Mouse (Mus musculus) thymus, postnatal 4 days (tissue): ENCODE data around the gene Ptpn14.
A peak's percentile ranks its signal among the peaks of the same experiment; 100 is the strongest.

Experiments
- DNase-seq: peaks from one replicate; pipeline ENCODE4 v3.0.0; 2021

The Ptpn14 gene

DNA sequence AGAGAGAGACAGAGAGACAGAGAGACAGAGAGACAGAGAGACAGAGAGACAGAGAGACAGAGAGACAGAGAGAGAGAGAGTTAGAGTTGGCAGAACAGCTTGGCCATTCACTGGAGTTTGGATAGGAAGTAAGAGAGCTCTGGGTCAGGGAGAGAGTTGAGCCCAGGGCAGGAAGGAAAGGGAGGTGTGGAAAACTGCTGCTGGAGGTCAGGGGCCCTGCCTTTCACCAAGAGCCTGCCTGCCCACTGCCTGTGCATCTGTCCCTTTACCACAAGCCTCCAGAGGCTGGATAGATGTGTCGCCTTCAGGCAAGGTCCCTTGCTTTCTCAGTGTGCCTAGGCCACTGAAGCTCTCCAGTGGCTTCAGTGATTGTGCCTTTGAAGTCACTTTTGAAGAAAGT is 46.7 kb downstream of the Ptpn14 start:
- DNase-seq, result no peak

DNA sequence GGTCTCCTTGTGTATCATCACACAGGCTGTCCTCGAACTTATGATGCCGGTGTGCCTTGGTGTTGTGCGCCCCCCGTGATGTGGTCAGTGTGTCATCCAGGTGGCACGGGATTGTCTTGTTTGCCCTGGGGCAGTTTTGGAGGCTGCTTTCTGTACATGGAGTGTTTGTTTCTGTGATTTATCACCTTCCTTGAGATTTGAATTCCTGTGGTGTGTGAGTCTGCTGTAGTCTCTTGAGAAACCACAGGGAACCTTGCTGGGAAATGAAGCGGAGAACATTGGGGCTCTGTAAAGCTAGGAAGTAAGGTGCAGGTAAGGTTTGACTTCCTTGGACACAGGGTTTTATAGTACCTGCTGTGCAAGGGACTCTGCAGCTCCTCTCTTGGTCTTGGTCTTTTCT is 49.1 kb downstream of the Ptpn14 start:
- no peak for DNase-seq

DNA sequence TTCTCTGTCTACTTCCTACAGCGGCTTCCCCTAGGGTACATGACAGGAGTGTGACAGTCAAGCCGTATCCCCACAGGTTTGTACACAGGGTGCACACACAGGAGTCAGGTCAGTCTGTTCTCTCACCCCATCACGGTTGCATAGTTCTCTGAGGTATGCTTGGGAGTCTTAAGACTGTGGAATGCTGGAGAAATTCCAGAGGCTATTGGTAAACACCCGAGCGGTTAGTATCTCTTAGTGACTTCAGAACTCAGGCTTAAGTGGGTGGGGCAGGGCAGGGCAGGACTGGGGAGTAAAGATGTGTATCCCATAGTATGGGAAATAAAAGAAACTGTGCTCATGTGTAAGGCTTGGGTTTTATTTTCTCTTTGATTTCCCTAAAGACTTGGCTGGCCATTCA is 50.3 kb downstream of the Ptpn14 start:
- DNase-seq, result no peak

DNA sequence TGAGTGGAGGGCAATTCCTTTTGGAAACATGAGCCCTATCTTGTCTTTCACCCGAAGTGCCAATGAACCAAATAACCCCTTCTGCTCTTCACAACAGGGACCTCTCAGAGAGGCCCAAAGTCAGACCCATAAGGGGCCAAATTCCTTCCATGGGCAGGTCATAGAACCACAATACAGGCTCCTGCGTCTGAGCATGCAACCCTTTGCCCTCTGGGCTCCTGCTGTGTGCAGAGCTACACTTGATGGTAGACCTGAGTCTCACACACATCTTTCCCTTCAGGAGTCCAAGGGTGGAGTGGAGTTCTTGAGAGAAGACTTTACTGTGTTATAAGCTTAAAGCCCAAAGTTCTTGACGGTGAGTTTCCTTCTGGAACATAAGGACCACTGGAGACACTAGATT is 51.2 kb downstream of the Ptpn14 start:
- no peak for DNase-seq

DNA sequence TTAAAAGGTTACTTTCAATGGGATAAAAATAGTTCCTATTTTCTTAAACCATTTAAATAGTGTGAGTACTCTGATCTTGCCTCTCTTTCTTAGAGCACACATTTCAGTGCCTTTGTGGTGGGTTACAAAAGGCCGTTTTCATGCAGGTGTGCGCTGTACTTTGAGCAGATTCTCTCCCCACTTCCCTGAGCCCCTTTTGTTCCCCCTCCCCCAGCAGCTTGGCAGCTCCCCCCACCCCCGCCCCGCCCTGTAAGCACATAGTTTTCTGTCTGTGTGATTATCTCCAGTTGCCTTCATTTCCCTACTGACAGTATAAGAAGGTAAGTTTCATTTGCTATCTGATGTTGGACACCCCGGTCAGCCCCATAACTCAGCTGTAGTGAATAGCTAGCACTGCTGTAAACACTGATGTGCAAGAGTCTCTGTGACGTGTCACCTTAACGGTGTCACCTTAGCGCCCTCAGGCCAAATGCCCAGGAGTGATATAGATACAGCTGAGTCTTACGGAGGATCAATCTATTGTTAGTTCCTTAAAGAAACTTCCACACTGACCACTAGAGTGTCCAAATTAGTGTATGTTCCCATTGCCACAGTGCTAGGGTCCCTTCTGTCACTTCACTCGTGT is 53.8 kb downstream of the Ptpn14 start:
- peak; percentile 72 for DNase-seq

DNA sequence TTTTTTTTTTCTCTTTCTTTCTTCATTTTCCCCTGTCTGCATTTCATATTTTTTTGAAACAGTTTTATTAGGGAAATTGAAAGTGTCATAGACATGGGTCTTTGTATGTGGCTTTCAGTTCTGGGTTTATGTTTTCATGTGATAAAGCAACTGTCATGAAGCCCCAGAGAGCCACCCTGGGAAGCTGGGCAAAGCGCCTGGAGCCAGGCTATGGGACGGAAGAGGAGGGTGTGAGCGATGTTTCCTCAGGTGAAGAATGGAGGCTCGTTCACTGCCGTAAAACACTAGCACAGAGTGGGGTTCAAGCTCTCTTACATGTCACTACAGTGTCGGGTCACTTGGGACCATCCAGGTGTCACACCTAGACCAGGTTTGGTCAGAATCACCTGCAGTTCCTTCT is 54.6 kb downstream of the Ptpn14 start:
- no peak for DNase-seq

DNA sequence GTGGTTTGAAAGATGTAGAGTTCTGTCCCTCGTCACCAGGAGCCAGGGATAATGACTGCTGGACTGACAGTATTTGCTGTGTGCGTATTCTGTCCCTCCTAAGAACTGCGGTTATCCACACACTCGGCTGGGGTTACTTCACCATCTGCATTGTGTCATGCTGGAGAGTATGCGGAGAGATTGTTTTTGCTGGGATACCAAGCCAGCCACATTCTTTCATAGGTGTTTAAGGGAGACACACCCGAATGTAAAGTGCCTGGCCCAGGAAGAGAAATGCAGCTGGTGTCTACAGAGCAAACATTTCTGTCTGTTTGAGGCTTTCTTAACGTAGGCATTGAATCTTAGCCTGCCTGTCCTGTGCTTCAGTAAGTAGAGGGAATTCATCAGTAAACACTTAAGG is 56.4 kb downstream of the Ptpn14 start:
- DNase-seq, result no peak

DNA sequence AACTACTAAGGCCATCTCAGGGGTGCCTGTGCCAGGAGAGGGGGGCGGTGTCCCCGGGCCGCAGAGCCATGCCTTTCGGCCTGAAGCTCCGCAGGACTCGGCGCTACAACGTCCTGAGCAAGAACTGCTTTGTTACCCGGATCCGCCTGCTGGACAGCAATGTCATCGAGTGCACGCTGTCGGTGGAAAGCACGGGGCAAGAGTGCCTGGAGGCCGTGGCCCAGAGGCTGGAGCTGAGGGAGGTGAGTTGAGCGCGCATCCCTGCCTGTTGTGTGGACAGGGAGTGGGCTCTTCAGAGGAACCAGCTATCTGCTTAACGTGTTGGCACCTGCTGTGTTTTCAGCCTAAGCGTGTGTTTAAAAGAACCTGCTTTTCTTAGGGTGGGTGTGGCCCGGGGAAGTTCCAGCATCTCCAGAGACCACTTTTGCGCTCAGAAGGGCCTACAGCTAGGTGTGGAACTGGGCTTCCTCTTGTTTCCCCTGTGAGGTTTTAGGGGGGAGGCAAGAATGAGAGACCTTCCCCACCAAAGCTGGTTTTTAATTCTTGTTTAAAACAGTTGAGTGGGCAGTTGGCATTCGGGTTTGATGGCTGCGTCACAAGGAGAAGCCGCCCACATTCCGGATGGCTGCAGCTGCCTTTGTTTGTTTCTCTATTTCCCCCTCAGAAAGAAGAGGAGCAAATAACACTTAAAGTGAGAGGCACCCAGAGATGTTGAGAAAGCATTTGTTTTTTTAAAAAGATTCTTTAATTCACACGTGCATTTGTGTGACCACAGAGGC is 58.8 kb downstream of the Ptpn14 start:
- no peak for DNase-seq

DNA sequence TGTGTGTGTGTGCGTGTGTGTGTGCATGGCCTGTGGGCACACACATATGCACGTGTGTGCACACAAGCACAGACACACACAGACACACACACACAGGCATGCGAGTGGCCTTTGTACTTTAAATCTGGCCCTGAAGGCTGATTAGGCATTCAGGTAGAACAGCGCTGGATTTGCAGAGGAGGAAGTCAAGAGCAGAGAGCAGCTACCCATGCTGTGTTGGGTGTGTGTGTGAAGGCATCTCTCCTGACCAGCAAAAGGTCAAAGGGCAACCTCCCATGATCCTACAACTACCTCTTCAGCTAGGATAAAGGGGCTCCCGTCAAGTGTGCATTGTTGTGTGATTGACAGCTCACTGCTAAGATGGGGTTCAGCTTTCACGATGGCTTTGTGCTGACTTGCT is 61.5 kb downstream of the Ptpn14 start:
- DNase-seq, result no peak

DNA sequence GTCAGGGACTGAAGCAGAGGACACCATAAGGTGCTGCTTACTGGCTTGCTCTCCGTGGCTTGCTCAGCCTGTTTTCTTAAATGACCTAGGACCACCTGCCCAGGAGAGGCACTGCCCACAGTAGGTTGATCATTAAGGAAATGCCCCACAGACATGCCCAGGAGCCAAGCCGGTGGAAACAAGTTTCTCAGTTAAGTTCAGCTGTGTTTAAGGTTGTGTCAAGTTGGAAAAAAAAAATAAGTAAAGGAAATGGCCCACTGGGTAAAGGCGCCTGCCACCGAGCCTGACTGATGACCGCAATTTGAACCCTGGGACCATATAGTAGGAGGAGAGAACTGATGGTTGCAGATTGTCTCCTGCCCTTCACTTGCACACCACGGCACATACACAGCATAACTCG is 62.6 kb downstream of the Ptpn14 start:
- no peak for DNase-seq

DNA sequence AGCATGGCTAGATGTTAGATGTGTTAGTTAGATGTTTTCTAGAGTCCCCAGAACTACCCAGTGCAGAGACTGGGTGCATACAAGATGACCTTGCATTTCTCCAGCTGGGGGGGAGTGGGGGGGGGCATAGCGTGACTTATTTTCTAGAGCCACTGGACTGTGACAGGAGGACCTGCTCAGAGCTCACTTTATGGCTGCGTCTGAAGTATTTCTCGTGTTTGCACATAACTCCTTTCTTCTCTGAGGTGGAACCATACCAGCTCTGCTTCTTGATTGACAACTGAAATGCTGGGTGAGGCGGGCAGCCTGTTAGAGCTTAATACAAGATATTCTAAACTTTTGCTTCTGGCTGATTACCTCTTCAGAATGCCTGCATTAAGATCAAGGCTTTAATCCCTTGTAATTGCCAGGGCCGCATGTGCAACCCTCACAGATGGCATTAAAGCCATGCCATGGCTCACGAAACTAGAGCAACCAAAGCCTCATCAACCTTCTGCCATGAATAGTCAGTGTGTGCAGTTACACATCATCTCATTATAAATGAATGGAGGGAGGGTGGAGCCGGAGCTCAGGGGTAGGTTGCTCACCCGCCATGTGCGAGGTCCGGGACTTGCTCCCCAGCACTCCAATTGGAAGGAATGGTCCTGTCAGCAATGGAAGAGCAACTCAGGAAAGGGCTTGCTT is 63.6 kb downstream of the Ptpn14 start:
- DNase-seq, result no peak

DNA sequence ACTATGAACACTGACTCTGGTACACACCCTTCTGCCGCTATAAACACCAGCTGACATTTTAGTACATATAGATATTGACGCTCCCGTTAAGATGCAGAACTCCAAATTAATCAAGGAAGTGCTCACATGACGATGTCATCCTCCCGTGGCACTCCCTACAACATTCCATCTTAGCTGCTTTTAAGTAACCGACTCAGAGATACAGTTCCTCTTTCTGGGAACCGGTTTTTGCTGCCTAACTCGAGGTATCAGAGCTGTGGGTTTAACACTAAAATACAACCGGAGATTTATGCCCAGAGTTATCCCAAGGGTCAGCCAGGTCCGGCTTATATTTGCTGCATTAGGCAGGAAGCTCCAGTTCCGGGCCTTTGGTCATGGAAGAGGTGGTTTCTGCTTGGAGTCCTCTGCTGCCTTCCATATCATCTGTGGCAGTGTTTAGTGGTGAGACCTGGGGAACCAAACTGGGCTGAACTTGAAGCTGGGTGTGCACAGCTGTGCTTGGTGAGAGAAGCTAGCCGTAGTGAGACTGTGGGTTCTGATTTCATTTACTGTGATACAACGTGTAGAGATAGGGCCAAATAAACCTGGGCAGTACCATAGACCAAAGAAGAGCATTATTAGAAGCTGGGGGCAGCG is 64.6 kb downstream of the Ptpn14 start:
- DNase-seq, result no peak

DNA sequence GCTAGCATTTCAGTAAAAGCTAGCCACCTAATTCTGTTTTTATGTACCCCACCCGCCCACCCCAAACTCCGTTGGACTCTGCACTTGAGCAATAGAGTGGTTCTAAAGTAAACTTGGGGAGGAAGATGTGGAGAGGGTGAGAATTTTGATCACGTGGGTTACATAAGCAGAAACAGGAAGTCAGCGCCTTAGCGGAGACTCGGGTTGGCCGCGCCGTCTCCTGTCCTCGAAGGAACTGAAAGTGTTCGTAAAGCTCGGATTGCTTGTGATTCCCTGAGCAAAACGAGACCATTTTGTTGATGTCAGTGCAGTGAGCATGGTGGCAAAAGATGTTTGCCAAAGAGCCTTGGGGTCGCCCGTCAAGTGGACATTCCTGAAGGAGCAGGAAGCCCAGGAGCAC is 70.9 kb downstream of the Ptpn14 start:
- peak; percentile 70 for DNase-seq

DNA sequence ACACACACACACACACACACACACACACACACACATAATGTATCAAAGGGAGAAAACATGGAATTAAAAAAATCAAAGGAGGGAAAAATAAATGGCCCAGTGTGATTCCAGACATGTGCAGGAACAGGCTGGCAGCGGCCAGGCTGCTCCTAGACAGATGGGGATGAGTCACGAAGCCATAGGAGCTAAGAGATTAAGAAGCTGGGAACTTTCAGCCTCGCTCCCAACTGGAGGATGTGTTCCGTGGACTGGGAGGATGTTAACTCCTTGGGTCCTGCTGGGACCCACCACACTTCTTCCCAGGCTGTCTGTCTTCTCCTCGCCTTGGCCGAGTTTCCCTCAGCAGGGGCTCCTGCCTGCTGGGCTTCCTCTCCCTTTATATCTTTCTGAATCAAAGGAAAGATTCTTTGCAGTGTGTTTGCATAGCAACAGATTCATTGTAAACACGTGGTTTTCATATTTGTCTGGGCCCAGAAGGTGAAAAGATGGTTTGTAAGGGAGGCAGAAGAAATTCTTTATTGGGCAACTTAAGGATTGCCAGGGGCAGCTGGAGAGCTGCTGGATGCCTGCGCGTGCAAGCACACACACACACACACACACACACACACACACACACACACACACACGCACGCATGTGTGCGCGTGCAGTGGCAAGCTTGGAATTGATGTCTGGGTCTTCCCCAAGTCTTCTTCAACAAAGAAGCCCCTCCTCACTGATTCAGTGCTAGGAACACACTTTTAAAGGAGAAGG is 72.3 kb downstream of the Ptpn14 start:
- DNase-seq, result no peak

DNA sequence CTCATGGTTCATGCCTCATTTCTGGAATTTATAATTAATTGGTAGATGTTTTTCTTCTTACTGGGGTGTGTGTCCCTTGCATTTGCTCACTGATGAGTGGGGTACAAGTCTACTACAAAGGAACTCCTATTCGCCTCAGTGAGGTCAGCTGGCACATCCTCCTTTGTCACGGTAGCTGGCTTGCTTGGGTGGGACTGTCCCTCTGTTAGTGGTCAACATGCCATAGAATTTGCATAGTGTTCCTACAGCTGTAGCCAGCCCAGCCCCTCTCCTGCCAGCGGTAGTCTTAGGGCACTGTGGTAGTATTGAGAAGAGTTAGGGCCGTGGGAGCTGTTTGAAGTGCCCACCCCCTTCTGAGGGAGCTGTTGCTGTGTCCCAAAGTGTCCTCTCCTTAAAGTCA is 73.2 kb downstream of the Ptpn14 start:
- DNase-seq, result no peak

DNA sequence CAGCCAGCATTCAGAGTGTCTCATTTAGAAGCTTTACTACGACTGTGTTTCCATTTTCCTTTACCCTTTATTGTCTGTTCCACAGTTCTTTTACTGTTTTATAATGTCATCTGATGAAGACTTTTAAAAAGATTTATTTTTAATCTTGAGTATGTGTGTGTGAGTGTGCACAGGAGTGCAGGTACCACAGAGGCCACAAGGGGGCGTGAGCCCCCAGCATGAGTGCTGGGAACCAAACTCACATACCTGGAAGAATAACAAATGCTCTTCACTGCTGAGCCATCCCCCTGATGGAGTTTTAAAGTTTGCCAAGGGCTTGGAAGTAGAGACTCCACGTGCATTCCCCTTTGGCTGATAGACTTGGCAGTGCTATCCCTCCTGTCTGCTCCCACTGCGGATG is 74.5 kb downstream of the Ptpn14 start:
- DNase-seq, result no peak

DNA sequence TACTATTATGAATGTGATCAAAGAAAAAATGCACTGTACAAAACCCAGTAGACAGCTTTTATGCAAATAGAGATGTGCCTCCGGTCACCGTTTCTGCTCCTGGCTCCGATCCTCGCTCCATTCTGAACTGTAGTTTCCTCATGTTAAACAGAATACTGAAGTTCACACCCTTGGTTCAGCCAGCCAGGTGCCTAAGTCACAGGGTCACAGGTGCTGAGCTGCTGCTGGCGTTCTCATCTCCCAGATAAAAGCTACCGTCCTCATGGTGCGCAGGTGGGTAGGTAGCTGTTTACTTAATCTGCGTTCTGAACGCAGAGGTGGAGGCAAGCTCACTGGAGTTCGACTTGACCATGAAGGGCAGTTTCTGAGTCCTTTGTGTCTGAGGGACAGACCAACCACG is 75.7 kb downstream of the Ptpn14 start:
- peak; percentile 53 for DNase-seq

DNA sequence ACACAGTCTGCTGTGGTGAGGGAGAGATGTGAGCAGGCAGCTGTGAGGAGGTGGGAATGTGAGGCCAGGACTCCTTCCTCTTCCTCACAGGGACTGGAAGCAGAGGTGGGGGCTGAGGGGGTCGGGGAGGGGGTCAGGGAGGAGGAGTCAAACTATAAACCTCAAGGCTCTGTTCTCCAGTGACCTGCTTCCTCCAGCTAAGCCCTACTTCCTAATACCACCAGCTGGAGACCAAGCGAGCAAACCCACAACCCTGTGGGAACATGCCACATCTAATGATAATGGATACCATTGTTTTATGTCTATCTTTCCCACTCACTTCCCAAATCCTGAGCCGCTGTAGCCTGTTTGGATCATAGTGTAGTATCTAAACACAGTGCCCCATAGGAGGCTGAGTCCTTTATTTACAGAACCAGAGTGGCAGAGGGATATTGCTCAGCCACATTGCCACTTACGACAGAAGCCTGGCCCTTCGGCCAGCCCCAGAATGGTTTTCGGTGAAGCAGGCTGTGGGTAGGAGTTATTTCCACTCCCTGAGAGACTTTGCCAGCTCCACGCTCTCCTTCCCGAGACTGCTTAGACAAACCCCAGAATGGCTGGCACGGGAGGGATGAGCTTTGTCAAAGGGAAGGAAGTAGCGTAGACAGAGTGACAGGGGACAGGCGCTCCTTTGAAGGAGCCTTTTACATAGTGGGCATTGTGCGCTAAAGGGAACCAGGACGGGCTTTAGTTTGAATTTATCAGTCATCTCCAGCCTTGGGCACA is 78.6 kb downstream of the Ptpn14 start:
- no peak for DNase-seq

DNA sequence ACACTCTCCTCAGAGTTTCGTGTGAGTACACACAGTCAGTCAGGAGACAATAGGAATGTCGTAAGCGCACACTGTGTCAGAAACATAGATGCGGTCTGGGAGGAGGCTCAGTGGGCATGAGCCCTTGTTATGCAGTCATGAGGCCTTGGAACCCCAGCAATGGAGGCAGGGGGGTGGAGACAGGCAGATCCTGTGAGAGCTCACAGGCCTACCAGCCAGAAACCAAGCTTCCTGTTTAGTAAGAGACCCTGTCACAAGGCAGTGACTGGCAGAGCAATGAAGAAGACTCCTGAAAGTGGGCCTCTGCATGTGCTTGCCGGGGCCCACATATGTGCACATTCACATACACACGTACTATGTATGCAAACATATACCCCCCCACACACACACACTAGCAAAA is 79.9 kb downstream of the Ptpn14 start:
- DNase-seq, result peak; percentile 70

DNA sequence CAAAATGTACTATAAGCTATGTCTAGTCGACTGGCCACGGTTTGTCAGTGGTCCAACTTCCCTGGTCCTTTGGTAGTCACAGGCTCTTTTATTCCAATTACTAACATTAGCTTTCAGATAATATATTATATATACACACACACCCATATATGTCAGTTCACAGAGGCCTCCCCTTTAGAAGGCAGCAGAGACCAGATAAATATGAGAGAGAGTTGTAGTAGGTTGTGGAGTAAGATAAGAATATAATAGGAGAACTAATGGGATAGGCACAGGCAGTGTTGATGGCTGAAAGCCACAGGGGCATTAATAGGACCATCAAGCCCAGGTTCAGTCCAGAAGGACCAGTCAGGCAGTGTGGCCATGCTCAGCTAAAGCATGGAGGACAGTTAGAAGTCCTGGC is 80.4 kb downstream of the Ptpn14 start:
- no peak for DNase-seq

DNA sequence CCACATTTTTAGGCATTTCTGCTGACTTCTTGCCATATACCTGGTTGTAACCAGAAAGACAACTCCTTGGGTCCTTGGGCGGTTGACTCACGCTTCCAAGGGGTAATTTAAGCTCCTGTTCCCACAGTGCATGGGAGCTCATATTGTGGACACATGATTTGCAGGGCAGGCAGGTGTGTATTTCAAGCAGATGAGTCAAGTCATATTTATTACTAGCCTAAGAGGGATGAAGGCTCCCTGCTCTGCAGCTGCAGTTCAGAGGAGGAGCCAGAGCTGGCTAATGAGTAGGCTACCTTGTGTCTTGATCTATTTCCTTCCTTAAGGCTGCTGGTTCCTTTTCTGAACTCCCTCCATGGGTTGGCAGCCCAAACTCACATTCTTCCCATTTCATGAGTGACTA is 83.7 kb downstream of the Ptpn14 start:
- no peak for DNase-seq

DNA sequence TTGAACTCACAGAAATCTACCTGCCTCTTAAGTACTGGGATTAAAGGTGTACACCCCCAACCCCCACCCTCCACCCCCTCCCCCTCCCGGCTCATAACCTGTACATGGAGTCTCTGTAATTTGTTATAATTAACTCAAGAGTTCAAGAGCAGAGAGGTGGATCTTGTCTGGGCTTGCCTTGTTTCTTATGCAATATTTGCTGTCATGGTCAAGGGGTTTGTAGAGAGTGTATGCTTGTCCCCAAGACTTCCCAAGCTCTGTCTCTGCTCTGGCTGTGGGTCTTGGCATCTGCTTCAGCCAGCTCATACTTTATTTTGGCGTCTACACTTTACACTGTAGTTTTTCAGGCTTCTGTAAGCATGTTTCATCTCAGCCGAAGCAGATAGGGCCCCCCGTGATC is 86.3 kb downstream of the Ptpn14 start:
- DNase-seq, result no peak
